Mouse (Mus musculus): Measurements from ENCODE around the gene Prkab2.

DNA sequence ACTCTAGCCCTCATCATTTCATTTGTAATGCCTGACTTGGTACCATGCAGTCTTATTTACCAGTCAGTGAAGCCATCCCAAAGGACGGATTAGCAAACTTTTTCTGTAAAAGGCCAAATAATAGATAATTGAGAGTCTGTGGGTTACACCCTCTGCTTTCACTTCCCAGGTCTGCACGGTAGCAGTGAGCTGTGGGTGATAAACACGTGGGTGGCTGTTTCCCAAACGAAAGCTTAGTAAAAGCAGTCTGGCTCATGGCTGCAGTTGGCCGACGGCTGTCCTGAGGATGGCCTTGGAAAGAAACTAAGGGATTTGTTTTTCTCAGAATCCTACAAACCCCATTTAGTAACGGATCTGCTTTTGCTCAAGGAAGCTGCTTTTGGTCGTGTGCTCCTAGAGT is 3.2 kb downstream of the Prkab2 start:
- TF ChIP-seq CTCF (IDR thresholded peaks at IDR 0.05; ENCODE audit: insufficient read depth, low read length) (no peak), POLR2A (IDR thresholded peaks at IDR 0.05; ENCODE audit: borderline replicate concordance, extremely low read depth, low read depth, low read length) (no peak)

Measured in lung, adult 2 months (tissue).